Mouse (Mus musculus): Measurements from ENCODE around the gene Synrg. TPM values are rescaled to one million over a fixed set of nuclear protein-coding genes. Genes with fewer than 3 reads are reported as not detected.

Gene Synrg
- polyA plus RNA-seq, 1 experiment: 24.9 TPM

DNA sequence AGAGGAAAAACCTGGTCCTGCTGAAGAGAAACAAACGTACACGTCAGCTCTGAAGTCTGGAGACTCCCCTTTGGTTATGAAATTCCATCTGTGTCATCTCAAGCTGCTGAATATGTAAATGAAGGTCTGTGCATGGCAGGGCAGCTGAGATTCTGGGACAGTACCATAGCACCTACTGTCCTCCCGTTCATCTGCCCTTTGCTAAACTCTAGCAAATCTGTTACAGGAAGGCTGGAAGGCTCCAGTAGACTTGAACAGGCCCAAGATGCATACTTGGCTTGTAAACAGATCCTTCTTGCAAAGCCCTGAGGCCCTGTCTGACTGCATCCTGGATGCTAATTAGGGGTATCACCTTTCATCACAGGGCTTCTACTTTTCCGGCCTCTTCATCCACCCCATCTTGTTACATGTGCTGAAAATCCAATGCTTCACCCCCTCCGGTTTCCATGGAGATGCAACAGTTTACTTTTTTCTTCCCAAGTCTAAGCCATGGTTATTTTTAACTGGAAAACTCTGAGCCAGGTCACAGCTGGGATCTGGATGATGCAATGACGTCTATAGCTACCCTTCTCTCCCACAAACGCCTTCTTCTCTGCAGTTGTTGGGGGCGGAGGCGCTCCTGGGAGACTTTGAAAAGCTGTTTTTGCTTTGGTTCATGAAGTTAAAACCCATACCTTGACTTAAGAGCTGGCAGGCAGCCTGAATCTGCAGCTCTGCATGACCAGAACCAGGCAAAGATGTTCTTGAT lies 108.8 kb downstream of the Synrg start:
- DNase-seq (ENCODE audit: extremely low spot score in 1 of 2, low spot score in 1 of 2): peak; percentile 76 to 87

DNA sequence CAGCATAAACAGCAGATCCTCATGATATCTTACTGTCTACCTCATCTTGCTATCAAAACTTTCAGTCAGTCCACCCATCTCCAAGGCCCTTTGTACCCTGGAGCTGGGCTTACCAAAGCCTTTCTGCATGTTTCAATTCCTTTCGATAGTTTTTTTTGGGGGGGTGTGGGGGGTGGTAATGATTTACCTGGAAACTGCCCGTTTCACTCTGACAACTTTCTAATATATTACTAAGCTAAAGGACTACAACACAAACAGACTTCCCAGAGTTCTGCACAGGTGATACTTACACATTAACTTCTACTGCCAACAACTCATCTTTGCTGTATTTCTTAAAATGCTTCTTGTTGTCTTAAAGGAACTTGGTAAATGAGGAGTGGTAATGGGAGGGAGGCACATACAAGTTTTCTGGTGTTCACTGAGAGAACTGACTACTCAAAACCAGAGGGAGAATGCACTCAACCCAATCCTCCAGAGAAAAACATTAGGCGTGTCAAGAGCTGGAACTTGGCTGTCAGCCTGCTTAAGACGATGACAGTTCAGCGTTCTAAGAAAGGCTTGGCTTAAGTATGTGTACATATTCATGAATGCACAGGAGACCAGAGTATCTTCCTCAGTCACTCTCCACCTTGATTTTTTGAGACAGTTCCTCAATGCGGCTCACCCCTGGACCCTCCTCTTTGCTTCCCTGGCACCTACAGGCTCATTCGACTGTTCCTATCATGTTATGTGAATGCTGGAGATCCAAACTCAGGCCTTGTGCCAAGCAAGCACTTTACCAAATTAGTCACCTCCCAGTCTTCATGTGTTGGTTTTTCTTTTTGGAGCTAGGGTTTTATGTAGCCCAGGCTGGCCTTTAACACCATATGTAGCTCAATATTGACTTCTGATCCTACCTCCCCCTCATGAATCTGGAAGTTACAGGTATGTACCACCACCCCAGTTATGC lies 109.9 kb downstream of the Synrg start:
- peak in 1 of 2 experiments; percentile 63 for DNase-seq (ENCODE audit: extremely low spot score in 1 of 2, low spot score in 1 of 2)

DNA sequence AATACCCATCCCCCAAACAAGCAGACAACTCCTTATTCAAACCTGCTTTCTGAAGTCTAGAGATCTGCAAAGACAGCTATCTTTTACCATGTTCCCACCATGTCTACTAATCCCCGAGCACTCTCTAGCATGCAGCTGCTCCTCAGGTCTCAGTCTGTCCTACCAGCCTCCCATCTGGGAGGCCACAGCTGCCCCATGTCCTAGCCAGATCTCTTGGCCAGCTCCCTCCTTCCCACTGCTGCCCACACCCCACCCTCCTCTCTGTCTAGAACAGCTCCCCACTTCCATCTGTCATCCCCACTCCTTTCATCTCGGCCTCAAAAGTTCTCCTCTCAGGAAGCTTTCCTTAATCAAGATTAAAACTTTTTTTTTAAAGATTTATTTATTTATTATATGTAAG lies 112.8 kb downstream of the Synrg start:
- DNase-seq (ENCODE audit: extremely low spot score in 1 of 2, low spot score in 1 of 2): no peak

GRCm38 (mm10) chr11:84078601-84079000 lies 114.4 kb downstream of the Synrg start:
- DNase-seq (ENCODE audit: extremely low spot score in 1 of 2, low spot score in 1 of 2): no peak

DNA sequence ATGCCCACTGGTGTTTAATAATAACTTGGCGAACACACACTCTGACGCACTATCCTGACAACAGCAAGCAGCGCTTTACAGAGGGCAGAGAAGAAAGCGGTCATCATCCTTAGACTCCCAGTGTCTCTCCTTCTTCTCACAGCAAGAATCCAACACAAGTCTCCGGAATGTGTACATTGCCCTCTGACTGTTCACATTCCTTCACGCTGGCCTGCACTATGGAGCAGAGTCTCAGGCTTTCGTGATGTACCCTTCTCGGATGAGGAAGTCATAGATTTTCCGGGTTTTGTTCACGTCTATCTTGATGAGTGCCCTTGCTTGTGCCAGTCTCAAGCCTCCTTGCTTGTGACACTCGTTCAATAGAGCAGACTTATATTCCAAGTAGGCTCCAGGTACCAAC lies 115.1 kb downstream of the Synrg start:
- no peak for DNase-seq (ENCODE audit: extremely low spot score in 1 of 2, low spot score in 1 of 2)

- no peak for DNase-seq (ENCODE audit: extremely low spot score in 1 of 2, low spot score in 1 of 2)
These were observed 115.7 kb downstream of the Synrg start for GRCm38 (mm10) chr11:84079887-84080286.

DNA sequence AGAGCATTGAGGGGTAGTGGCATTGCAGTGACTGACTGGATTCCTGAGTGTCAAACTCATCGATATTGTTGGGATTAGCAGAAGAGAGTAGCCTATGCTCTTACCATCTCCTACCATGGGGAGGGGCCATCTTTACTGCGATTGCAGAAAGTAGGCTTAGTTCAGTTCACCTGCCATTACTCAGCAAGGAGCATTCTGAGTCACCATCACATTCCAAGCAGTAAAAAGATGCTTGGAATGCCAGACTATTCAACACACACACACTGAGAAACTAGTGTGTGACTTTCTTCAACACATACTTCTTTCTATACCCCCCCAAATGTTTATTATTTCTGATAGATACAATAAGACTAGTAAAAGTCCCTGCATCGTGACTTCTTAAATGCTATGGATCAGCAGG lies 116.1 kb downstream of the Synrg start:
- no peak for DNase-seq (ENCODE audit: extremely low spot score in 1 of 2, low spot score in 1 of 2)

- no peak for DNase-seq (ENCODE audit: extremely low spot score in 1 of 2, low spot score in 1 of 2)
These were observed 117.7 kb downstream of the Synrg start for GRCm38 (mm10) chr11:84081901-84082300.

- DNase-seq (ENCODE audit: extremely low spot score in 1 of 2, low spot score in 1 of 2): no peak
These were observed 126.3 kb downstream of the Synrg start for GRCm38 (mm10) chr11:84090572-84090971.

Other genes starting within 250 kb of the Synrg start
- gene Wfdc21, start 217.5 kb upstream of the Synrg start, polyA plus RNA-seq (2012; rRNA removed): not detected in 2 replicates
- gene Heatr6, start 210.7 kb upstream of the Synrg start, polyA plus RNA-seq (2012; rRNA removed): 17.9 and 18.5 TPM in 2 replicates
- 0.08 and 0.13 TPM in 2 replicates for gene Hnf1b, start 114.4 kb upstream of the Synrg start, polyA plus RNA-seq (2012; rRNA removed)
- gene Ddx52, start 22.4 kb upstream of the Synrg start, polyA plus RNA-seq (2012; rRNA removed): 12.3 and 16.0 TPM in 2 replicates
- gene Dusp14, start 104.8 kb downstream of the Synrg start, polyA plus RNA-seq (2012; rRNA removed): 98.1 and 121 TPM in 2 replicates
- gene Tada2a, start 165.2 kb downstream of the Synrg start, polyA plus RNA-seq (2012; rRNA removed): 43.7 and 49.9 TPM in 2 replicates
- 23.0 and 26.9 TPM in 2 replicates for gene Acaca, start 165.2 kb downstream of the Synrg start, polyA plus RNA-seq (2012; rRNA removed)
- not detected in 2 replicates for gene Gm11437, start 203.0 kb downstream of the Synrg start, polyA plus RNA-seq (2012; rRNA removed)

Measured in frontal cortex, adult 2 months (tissue).